Mouse (Mus musculus) liver, embryonic 14.5 days (tissue): Measurements from ENCODE around the gene P2ry6. TPM values are rescaled to one million over a fixed set of nuclear protein-coding genes. Genes with fewer than 3 reads are reported as not detected.

Experiments used
- ATAC-seq: fragments of 200-750 bp; cut with Nextera tagmentation; 2 replicates; pipeline ENCODE4 v1.8.0; 2017; ENCODE audit warnings: moderate number of reproducible peaks, mild to moderate bottlenecking, moderate library complexity; ENCODE audit not compliant: insufficient read depth
- DNase-seq, 3 experiments: peaks; one replicate each; pipeline ENCODE4 v3.0.0-alpha.2; 2012 to 2013; ENCODE audit warnings: low read depth in 3 of 3, low spot score in 3 of 3
- H3K27ac ChIP-seq: fragments of 300-500 bp; sonication (generic); 2 replicates; pipeline ENCODE4 v1.5.1; 2014; ENCODE audit warnings: moderate library complexity, mild to moderate bottlenecking, control low read depth, inconsistent platforms
- H3K27me3 ChIP-seq: fragments of 300-500 bp; sonication (generic); 2 replicates; pipeline ENCODE4 v1.6.1; 2014; ENCODE audit warnings: mild to moderate bottlenecking, low read length, moderate library complexity; ENCODE audit not compliant: control insufficient read depth, insufficient read depth
- H3K36me3 ChIP-seq: fragments of 300-500 bp; sonication (generic); replicated peaks from 2 replicates; pipeline ENCODE4 v1.6.1; 2014; ENCODE audit warnings: low read depth; ENCODE audit not compliant: control insufficient read depth, insufficient read depth
- H3K4me1 ChIP-seq, 2 experiments: fragments of 200-500 bp in 1 of 2; fragments of 300-500 bp in 1 of 2; sonication (generic) in 1 of 2; replicated peaks; 2 replicates each; pipeline ENCODE4 v1.6.1; 2012 to 2014; ENCODE audit warnings: antibody characterized with exemption in 1 of 2, inconsistent platforms in 1 of 2, low read length in 1 of 2; ENCODE audit not compliant: control insufficient read depth in 2 of 2, insufficient read depth in 2 of 2
- H3K4me2 ChIP-seq: fragments of 300-500 bp; sonication (generic); 2 replicates; pipeline ENCODE4 v1.6.1; 2014; ENCODE audit warnings: low read depth, mild to moderate bottlenecking, control low read depth, moderate library complexity
- H3K4me3 ChIP-seq, 2 experiments: fragments of 200-500 bp in 1 of 2; fragments of 300-500 bp in 1 of 2; sonication (generic) in 1 of 2; 2 replicates each; pipeline ENCODE4 v1.5.1; 2012 to 2014; ENCODE audit warnings: low read depth in 2 of 2, low read length in 2 of 2, mild to moderate bottlenecking in 2 of 2, control low read depth in 1 of 2, inconsistent platforms in 1 of 2, moderate library complexity in 1 of 2; ENCODE audit not compliant: insufficient read depth in 1 of 2
- H3K9ac ChIP-seq: fragments of 300-500 bp; sonication (generic); replicated peaks from 2 replicates; pipeline ENCODE4 v1.6.1; 2014; ENCODE audit warnings: mild to moderate bottlenecking, control low read depth, moderate library complexity
- H3K9me3 ChIP-seq: fragments of 300-500 bp; sonication (generic); 2 replicates; pipeline ENCODE4 v1.6.1; 2016; ENCODE audit warnings: low read length, mixed read lengths; ENCODE audit not compliant: control insufficient read depth
- CTCF ChIP-seq: IDR thresholded peaks from 2 replicates; pipeline ENCODE4 v1.5.1; 2016; ENCODE audit warnings: antibody characterized with exemption, low read depth, control low read depth
- EP300 ChIP-seq: IDR thresholded peaks from 2 replicates; pipeline ENCODE4 v1.6.1; 2016; ENCODE audit warnings: antibody characterized with exemption, low read depth
- WGBS: fragments of 180-500 bp; shearing (Covaris S2); extraction: QIAGEN DNeasy Blood & Tissue Kit; methylation state at CpG from one replicate; pipeline ENCODE4 v1.1.7; 2014; ENCODE audit not compliant: insufficient replicate concordance; 5-methylcytosine and 5-hydroxymethylcytosine counted together
- polyA plus RNA-seq, 2 experiments: library from polyadenylated mRNA; depleted of rRNA in 1 of 2; stranded (reverse) in 1 of 2; unstranded in 1 of 2; fragments of >200 nt; fragmentation: Nextera tagmentation in 1 of 2; extraction: Ambion mirVana in 1 of 2; gene quantifications; 2 replicates each; pipeline versions ENCODE4 v1.2.1 to v1.2.3; 2012 to 2014

The P2ry6 gene
- polyA plus RNA-seq, 2 experiments = 2.0 to 2.9 TPM

GRCm38 (mm10) chr7:101003442-101004326, 29.2 kb upstream of the P2ry6 start:
- no peaks in the 10 kb centered on the region for H3K27me3 ChIP-seq
- no peak overlapping the region for H3K9ac ChIP-seq
- no peak overlapping the region for H3K4me3 ChIP-seq
- DNase-seq (no peak), ATAC-seq (no peak)
- WGBS = 54% methylated on average over 11 of the region's 11 CpGs
- TF ChIP-seq EP300 (no peak), CTCF (no peak)
- H3K9me3 ChIP-seq = no peaks in the 10 kb centered on the region
- peaks cover 0 to 5% of the 10 kb centered on the region in 2 experiments; a peak in 2 of 4 replicates for H3K4me1 ChIP-seq
- H3K4me2 ChIP-seq = no peak overlapping the region
- no peaks in the 10 kb centered on the region for H3K36me3 ChIP-seq
- H3K27ac ChIP-seq = no peak overlapping the region

GRCm38 (mm10) chr7:101002274-101002673, 27.8 kb upstream of the P2ry6 start:
- no peaks in the 10 kb centered on the region for H3K27me3 ChIP-seq
- H3K9ac ChIP-seq = no peak overlapping the region
- no peaks in the 10 kb centered on the region for H3K9me3 ChIP-seq
- peaks cover 0 to 7% of the 10 kb centered on the region in 2 experiments; a peak in 2 of 4 replicates for H3K4me1 ChIP-seq
- 73% methylated on average over 6 of the region's 6 CpGs for WGBS
- TF ChIP-seq EP300 (no peak), CTCF (no peak)
- no peak overlapping the region for H3K4me2 ChIP-seq
- H3K27ac ChIP-seq = no peak overlapping the region
- DNase-seq (no peak), ATAC-seq (no peak)
- no peaks in the 10 kb centered on the region for H3K36me3 ChIP-seq
- H3K4me3 ChIP-seq = no peak overlapping the region

- H3K4me3 ChIP-seq = no peak overlapping the region
- 56% methylated on average over 5 of the region's 5 CpGs for WGBS
- H3K4me2 ChIP-seq = no peak overlapping the region
- TF ChIP-seq EP300 (no peak), CTCF (no peak)
- no peaks in the 10 kb centered on the region for H3K9me3 ChIP-seq
- ATAC-seq (no peak), DNase-seq (no peak)
- H3K9ac ChIP-seq = no peak overlapping the region
- H3K36me3 ChIP-seq = no peaks in the 10 kb centered on the region
- no peaks in the 10 kb centered on the region for H3K27me3 ChIP-seq
- H3K4me1 ChIP-seq = peaks cover 0 to 15% of the 10 kb centered on the region in 2 experiments; a peak in 3 of 4 replicates
- H3K27ac ChIP-seq = no peak overlapping the region
Measured at GRCm38 (mm10) chr7:100999623-101000022, 25.2 kb upstream of the P2ry6 start.

- H3K27ac ChIP-seq = no peak overlapping the region
- H3K36me3 ChIP-seq = no peaks in the 10 kb centered on the region
- no peaks in the 10 kb centered on the region for H3K9me3 ChIP-seq
- ATAC-seq (no peak), DNase-seq (no peak)
- H3K9ac ChIP-seq = no peak overlapping the region
- WGBS = 84% methylated on average over 24 of the region's 24 CpGs
- no peak overlapping the region for H3K4me2 ChIP-seq
- no peak overlapping the region for H3K4me3 ChIP-seq
- H3K4me1 ChIP-seq = peaks cover 0 to 11% of the 10 kb centered on the region in 2 experiments; a peak in 3 of 4 replicates
- no peak for TF ChIP-seq CTCF
- no peak for TF ChIP-seq EP300
- H3K27me3 ChIP-seq = no peaks in the 10 kb centered on the region
Measured at GRCm38 (mm10) chr7:100998578-100998960, 24.1 kb upstream of the P2ry6 start.

GRCm38 (mm10) chr7:100997951-100998577, 23.6 kb upstream of the P2ry6 start:
- H3K27ac ChIP-seq = no peak overlapping the region
- no peaks in the 10 kb centered on the region for H3K27me3 ChIP-seq
- H3K4me3 ChIP-seq = no peak overlapping the region
- H3K4me2 ChIP-seq = no peak overlapping the region
- peaks cover 0 to 11% of the 10 kb centered on the region in 2 experiments; a peak in 3 of 4 replicates for H3K4me1 ChIP-seq
- no peaks in the 10 kb centered on the region for H3K36me3 ChIP-seq
- H3K9me3 ChIP-seq = no peaks in the 10 kb centered on the region
- no peak for DNase-seq
- no peak for ATAC-seq
- H3K9ac ChIP-seq = no peak overlapping the region
- TF ChIP-seq EP300 = no peak
- no peak for TF ChIP-seq CTCF
- WGBS = 80% methylated on average over 31 of the region's 31 CpGs
